Mouse (Mus musculus): ENCODE results near the gene Gm525.
"Not testable (repeated sequence)": the region's sequence is repeated elsewhere in the genome, so short reads cannot be mapped to it uniquely, and the experiment has no call there.

Gene Gm525

GRCm38 (mm10) chr11:89065297-89065696 is 8.3 kb upstream of the Gm525 start:
- peak; percentile 30 for DNase-seq

- DNase-seq, result no peak
These were observed 7.5 kb upstream of the Gm525 start for GRCm38 (mm10) chr11:89066126-89066525.

GRCm38 (mm10) chr11:89066750-89067149 is 6.9 kb upstream of the Gm525 start, which contains the start of gene Dgke:
Dgke (minus strand) TSS chr11:89066850.
- DNase-seq, result no peak

- DNase-seq, result no peak
These were observed 6.3 kb upstream of the Gm525 start for GRCm38 (mm10) chr11:89067301-89067822.

- no peak for DNase-seq
These were observed 5.7 kb upstream of the Gm525 start for GRCm38 (mm10) chr11:89067871-89068490.

GRCm38 (mm10) chr11:89068649-89069048 is 5.0 kb upstream of the Gm525 start:
- DNase-seq, result no peak

GRCm38 (mm10) chr11:89069303-89069702 is 4.3 kb upstream of the Gm525 start:
- peak; percentile 79 for DNase-seq

GRCm38 (mm10) chr11:89071522-89071921 is 2.1 kb upstream of the Gm525 start:
- no peak for DNase-seq

GRCm38 (mm10) chr11:89074783-89075413 is 1.3 kb downstream of the Gm525 start:
- no peak for DNase-seq

- no peak for DNase-seq
These were observed 2.8 kb downstream of the Gm525 start for GRCm38 (mm10) chr11:89076370-89076821.

- no peak for DNase-seq
These were observed 4.0 kb downstream of the Gm525 start for GRCm38 (mm10) chr11:89077601-89078000.

- DNase-seq, result no peak
These were observed 4.7 kb downstream of the Gm525 start for GRCm38 (mm10) chr11:89078305-89078704.

GRCm38 (mm10) chr11:89078996-89079680 is 5.5 kb downstream of the Gm525 start:
- DNase-seq, result no peak

- not testable (repeated sequence) for DNase-seq
These were observed 8.3 kb downstream of the Gm525 start for GRCm38 (mm10) chr11:89081906-89082305.

GRCm38 (mm10) chr11:89082691-89083090 is 9.1 kb downstream of the Gm525 start:
- DNase-seq, result not testable (repeated sequence)

GRCm38 (mm10) chr11:89084601-89085000 is 11.0 kb downstream of the Gm525 start:
- DNase-seq, result peak; percentile 66

GRCm38 (mm10) chr11:89086208-89086809 is 12.7 kb downstream of the Gm525 start:
- no peak for DNase-seq

GRCm38 (mm10) chr11:89088754-89089153 is 15.1 kb downstream of the Gm525 start:
- peak; percentile 15 for DNase-seq

- DNase-seq, result not testable (repeated sequence)
These were observed 16.7 kb downstream of the Gm525 start for GRCm38 (mm10) chr11:89090359-89090758.

- DNase-seq, result no peak
These were observed 19.1 kb downstream of the Gm525 start for GRCm38 (mm10) chr11:89092714-89093113.

- no peak for DNase-seq
These were observed 21.7 kb downstream of the Gm525 start for GRCm38 (mm10) chr11:89095306-89095705.

GRCm38 (mm10) chr11:89097292-89097691 is 23.7 kb downstream of the Gm525 start:
- DNase-seq, result not testable (repeated sequence)

Measured in retina, postnatal 1 day (tissue).